Mouse (Mus musculus): ENCODE results near the gene Cyth4.

Cyth4 gene

DNA sequence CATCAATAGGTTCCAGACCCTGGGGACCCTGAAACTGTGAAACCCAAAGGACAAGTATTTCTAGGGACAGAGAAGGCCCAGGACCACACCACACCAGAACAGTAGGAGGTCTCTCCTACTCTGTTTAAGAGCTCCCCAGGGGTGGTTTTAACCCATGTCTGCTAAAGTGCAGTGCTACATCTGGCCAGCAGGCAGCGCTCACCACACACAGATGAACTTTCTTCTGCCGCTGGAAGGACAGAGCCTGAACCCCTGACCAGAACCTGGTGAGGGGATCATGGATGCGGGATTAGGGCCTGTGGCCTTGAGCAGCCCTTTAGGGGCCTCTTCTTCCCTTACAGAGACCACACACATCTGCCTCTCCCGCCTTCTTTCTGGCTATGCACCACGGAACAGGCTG lies 26.6 kb downstream of the Cyth4 start:
- DNase-seq: peak; percentile 86

DNA sequence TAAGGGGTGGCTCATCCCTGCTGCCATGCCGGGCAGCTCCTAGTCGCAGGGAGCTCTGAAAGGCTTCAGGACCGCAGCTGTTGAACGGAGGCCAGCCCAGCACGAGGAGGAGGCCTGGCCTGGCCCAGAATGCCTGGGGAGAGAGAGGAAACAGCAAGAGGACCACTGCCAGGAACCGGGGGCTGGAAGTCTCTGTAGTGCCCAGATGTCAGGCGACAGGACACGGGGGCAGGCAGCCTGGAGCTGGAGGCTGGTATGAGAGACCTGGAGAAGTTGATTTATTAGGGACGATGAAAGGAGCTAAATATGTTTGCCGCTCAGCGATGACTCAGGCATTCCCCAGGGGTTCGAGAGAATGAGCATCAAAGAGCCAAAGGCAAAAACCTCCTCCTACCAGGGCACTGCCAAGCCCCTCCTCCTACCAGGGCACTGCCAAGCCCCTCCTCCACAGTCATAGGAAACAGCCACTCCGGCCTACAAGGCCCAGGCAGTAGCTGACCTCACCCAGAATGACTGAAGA lies 27.6 kb downstream of the Cyth4 start:
- DNase-seq: no peak

DNA sequence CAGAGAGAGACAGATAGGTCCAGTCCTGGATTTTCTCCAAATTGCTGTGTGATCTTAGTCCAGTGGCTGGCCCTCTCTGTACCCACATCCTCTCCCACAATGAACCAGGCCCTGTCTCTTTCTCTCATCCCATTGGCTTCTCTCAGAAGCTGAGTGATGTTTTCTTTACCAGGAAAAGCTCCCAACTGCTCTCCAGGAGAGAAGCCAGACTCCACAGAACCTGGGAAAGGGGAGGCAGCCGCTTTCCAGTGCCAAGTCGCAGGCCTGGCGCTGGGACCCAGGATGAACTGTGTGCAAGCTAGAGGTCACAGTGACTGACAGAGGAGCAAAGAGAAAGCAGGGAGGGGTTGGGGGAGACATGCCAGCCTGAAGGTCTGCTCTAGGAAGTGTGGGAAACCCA lies 28.1 kb downstream of the Cyth4 start:
- DNase-seq: no peak

GRCm38 (mm10) chr15:78626285-78626684 lies 29.4 kb downstream of the Cyth4 start:
- DNase-seq: no peak

GRCm38 (mm10) chr15:78632387-78632786 lies 35.5 kb downstream of the Cyth4 start:
- no peak for DNase-seq

DNA sequence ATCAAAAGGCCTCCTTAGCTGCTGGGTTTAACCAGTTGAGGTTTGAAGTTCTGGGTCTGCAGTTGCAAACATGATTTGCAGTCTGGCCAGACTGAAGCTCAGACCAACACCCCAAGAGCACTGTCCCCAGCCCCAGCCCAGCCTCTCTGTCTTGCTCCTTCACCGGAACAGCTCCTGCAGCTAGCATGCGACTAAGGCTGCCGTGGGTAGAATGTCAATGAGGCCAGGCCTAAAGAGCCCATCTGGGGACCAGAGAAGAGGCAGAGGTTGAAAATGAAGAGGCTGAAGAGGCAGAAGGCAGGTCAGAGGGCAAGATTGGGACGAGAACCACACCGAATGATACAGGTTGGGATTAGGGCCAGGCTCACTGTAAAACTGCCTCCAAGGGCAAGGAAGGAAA lies 36.6 kb downstream of the Cyth4 start:
- no peak for DNase-seq

DNA sequence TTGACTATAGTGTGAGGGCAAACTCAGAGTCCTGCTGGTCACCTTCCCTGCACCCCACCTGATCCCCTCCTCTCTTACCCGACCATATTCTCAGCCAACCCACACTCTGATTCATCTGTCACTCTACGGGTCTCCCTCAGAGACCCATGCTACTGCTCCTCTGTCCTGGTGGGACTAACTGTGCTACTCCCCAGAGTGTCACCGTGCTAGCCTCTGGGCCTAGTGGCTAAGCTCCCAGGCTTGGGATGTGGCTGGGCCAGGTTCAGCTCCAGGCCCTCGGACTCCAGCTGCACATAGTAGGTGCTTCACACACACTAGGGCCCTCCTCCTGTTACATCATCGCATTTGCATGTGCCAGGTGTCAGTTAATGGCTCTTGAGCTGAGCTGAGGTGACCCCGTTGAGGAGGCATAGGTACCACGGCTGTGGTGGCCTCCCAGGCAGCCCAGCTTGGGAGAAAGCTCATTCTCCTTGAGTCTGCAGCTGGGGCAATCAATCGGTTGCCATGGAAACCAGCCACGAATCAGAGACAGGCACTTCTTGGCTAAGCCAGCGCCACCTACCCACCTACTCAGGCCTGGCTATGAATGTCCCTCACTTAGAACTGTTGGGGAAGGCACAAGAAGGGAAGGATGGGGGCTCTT lies 37.4 kb downstream of the Cyth4 start:
- peak; percentile 37 for DNase-seq

DNA sequence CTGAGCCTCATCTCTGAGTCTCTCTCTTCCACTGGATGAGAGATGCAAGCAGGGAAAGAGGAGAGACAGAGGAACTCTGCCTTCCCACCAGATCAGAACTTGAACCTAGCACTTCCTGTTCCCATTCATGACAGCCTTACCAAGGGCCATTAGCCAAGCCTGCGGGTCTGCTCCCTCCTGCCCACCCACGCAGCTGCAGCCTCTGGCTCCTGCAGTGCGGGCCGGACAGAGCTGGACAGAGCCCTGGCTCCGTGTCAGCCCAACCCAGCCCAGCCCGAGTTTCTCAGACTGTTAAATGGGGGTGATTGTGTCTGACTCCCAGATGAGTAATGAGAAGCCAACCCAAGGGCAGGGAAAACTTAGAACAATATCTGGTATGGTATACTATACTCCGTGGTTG lies 38.4 kb downstream of the Cyth4 start:
- DNase-seq: no peak

DNA sequence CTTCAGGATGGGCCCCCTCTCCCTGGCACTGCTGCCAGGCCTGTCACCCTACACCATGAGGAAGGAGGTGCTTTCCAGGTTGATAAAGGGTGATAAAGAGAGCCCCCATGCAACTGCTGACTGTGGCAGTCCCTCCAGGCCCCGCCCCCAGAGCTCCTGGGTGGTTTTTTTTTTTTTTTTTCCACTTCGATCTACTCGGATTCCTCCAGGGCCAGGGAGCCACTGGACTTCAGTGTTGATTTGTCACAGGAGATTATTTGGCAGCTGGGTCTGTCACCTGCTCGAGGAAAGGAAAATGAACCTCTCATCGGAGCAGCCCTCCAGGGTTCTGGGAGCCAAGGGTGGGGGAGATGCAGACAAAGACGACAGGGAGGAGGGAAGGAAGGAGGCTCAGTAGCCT lies 46.8 kb downstream of the Cyth4 start:
- DNase-seq: no peak

DNA sequence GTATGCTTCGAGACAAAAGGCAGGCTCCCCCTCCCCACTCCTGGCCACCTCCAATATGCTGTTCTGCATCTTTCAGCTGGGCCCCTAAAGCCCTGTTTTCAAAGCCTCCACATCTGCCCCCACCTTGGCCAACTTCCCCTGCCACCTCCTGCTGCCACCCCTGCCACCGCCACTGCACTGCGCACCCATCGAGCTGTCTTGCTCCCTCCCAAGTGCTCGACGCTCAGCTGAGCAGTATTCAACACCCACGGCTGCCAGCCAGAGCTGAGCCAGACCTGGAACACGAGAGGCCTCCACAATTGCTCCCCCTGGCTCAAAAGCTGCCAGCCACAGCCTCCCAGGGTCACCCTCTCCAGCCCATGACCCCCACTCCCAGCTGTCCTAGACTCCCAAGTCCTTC lies 47.8 kb downstream of the Cyth4 start:
- peak; percentile 27 for DNase-seq

DNA sequence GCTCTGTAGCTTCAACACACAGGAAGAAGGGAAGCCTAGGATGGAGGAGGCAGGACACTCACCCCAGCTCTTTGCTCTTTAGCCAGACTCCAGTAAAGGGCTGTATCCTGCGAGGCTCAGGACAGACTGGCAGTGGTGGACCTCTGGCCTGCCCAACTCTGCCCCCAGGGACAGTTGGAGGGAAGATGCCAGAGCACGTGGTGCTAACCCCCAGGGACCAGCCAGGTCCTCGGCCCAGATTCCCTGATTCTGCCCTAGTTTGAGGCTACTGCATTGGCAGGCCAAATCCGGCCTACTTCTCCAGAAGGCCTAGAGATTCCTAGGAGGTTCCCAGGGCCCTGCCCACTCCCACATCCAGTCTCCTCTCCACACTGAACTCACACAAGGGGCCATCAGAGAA lies 50.9 kb downstream of the Cyth4 start:
- DNase-seq: no peak

DNA sequence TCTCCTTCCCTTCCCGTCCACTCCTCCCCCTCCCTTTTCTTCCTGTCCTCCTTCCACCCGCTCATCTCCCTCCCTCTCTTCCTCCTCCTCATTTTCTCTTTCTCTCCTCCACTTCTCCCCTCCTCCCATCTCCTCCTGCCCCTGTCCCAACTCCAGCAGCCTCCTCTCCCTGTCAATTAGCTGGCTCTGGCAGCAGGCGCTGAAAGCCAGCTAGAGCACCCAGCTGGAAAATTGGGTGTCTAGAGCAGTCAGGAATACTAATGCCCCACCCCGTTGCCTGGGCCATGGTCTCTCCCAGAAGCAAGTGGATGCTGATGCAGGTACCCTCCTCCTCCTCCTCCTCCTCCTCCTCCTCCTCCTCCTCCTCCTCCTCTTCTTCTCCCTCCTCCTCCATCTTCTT lies 54.3 kb downstream of the Cyth4 start:
- DNase-seq: no peak

- DNase-seq: no peak
Measured at GRCm38 (mm10) chr15:78664268-78664667, 67.4 kb downstream of the Cyth4 start.

DNA sequence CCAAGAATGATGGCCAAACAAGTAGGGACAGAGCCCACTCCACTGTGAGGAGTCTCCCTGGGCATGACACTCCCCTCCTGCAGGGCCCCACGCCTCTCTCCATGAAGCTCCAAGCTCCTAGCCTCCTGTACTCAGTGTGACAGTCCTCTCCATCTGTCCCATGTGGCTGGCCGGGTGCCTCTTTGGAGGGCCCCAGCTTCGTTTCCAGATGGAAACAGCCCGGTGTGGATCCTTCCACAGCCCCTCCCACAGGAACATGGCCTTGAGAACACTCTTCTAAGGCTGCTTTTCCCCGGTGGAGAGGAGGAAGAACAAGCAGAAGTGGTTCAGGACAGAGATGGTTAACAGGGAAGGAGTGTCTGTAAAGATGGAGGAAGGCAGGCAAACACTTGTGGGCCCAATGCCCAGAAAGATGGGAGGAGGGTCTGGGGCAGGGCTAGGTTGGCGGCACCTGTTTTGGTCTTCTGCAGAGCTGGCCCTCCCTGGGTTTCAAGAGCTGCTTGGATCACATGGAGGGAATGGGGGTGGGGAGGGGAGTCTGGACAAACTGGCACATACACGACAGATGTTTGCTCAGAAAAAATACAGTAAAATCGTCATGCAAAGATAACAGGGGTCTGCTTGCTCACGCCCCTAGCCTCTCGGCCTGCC lies 72.5 kb downstream of the Cyth4 start:
- DNase-seq: no peak

DNA sequence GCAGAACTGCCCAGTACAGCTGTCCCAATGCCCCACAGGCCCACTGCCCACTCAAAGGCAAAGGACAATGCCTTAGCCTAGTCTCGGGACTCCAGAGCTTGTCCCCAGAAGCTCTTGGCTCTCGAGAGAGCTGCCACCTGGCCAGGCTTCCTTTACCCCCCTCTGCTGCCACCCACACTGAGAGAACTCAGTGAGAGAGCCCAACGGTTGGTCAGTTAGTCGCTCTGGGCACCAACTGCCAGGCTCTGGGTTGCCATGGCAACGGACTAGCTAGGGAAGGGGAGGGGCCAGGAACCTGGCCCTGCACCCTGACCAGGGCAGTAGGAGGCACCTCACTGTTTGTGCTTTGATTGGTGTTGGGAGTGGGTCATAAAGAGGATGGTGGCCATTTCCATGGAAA lies 73.5 kb downstream of the Cyth4 start:
- no peak for DNase-seq

Measured in thymus, postnatal 4 days (tissue).